Mouse (Mus musculus) heart, adult 8-10 months (tissue): ENCODE measurements around the gene Wwp2. TPM values are rescaled to one million over a fixed set of nuclear protein-coding genes. Genes with fewer than 3 reads are reported as not detected.

Experiments
- DNase-seq: peaks from one replicate; pipeline ENCODE4 v3.0.0; 2022; ENCODE audit warnings: low spot score
- total RNA-seq, 4 experiments: library from RNA; stranded (reverse); gene quantifications; 2 replicates each; pipeline ENCODE4 v1.2.4; 2022

Wwp2 gene
- total RNA-seq, 4 experiments from 2014 or later, result 22.2 to 25.0 (median 24.2) TPM

GRCm38 (mm10) chr8:107510204-107510603 is 74.0 kb downstream of the Wwp2 start:
- no peak for DNase-seq

GRCm38 (mm10) chr8:107510766-107511165 is 74.6 kb downstream of the Wwp2 start:
- DNase-seq, result no peak

- no peak for DNase-seq
These were observed 77.1 kb downstream of the Wwp2 start for GRCm38 (mm10) chr8:107513249-107513648.

- DNase-seq, result no peak
These were observed 79.0 kb downstream of the Wwp2 start for GRCm38 (mm10) chr8:107514949-107515721.

GRCm38 (mm10) chr8:107518726-107519125 is 82.6 kb downstream of the Wwp2 start:
- no peak for DNase-seq

- peak; percentile 53 for DNase-seq
These were observed 83.7 kb downstream of the Wwp2 start for GRCm38 (mm10) chr8:107519860-107520259.

GRCm38 (mm10) chr8:107521788-107522554 is 85.8 kb downstream of the Wwp2 start:
- DNase-seq, result no peak

GRCm38 (mm10) chr8:107522555-107522833 is 86.3 kb downstream of the Wwp2 start:
- DNase-seq, result no peak

- no peak for DNase-seq
These were observed 88.4 kb downstream of the Wwp2 start for GRCm38 (mm10) chr8:107524535-107524934.

GRCm38 (mm10) chr8:107528786-107529185 is 92.6 kb downstream of the Wwp2 start:
- DNase-seq, result no peak

- no peak for DNase-seq
These were observed 101.3 kb downstream of the Wwp2 start for GRCm38 (mm10) chr8:107537472-107537871.

- DNase-seq, result no peak
These were observed 104.5 kb downstream of the Wwp2 start for GRCm38 (mm10) chr8:107540623-107541022.

- no peak for DNase-seq
These were observed 105.2 kb downstream of the Wwp2 start for GRCm38 (mm10) chr8:107541369-107541768.

- peak; percentile 48 for DNase-seq
These were observed 106.0 kb downstream of the Wwp2 start for GRCm38 (mm10) chr8:107542151-107542550.

GRCm38 (mm10) chr8:107543714-107544113 is 107.5 kb downstream of the Wwp2 start:
- no peak for DNase-seq

- no peak for DNase-seq
These were observed 108.0 kb downstream of the Wwp2 start for GRCm38 (mm10) chr8:107544211-107544610.

- peak; percentile 30 for DNase-seq
These were observed 108.5 kb downstream of the Wwp2 start for GRCm38 (mm10) chr8:107544651-107545174.

- DNase-seq, result no peak
These were observed 109.5 kb downstream of the Wwp2 start for GRCm38 (mm10) chr8:107545621-107546152.

GRCm38 (mm10) chr8:107546154-107546553 is 110.0 kb downstream of the Wwp2 start:
- DNase-seq, result no peak

- no peak for DNase-seq
These were observed 110.7 kb downstream of the Wwp2 start for GRCm38 (mm10) chr8:107546817-107547216.

GRCm38 (mm10) chr8:107552234-107552633 is 116.1 kb downstream of the Wwp2 start:
- no peak for DNase-seq

GRCm38 (mm10) chr8:107555231-107555630 is 119.1 kb downstream of the Wwp2 start:
- DNase-seq, result no peak

- no peak for DNase-seq
These were observed 120.4 kb downstream of the Wwp2 start for GRCm38 (mm10) chr8:107556511-107556936.
